Mouse (Mus musculus) yolk sac, embryonic 10.5 days (tissue): ENCODE results near the gene Prr32.

ENCODE experiments used
- DNase-seq: peaks from one replicate; pipeline ENCODE4 v3.0.0-alpha.2; 2017; ENCODE audit warnings: low spot score

The Prr32 gene

GRCm38 (mm10) chrX:45090604-45091003, at the start of gene Prr32:
Prr32 (plus strand) TSS chrX:45090904.
- no peak for DNase-seq
